Mouse (Mus musculus): ENCODE data around the gene Tex52. TPM values are rescaled to one million over a fixed set of nuclear protein-coding genes. Genes with fewer than 3 reads are reported as not detected.
A peak's percentile ranks its signal among the peaks of the same experiment; 100 is the strongest.

The Tex52 gene
- polyA plus RNA-seq (2014; fragmentation: Nextera tagmentation; extraction: Ambion mirVana): 0.21 and 0.35 TPM in 2 replicates

GRCm38 (mm10) chr6:128375192-128375591, at the start of gene Tex52, which contains the start of gene Gm44596:
Gene Tex52, plus strand, starts transcription at chr6:128375456.
Gene Gm44596, plus strand, starts transcription at chr6:128375503.
- no peak within 1 kb of the TSS for H3K4me3 ChIP-seq (ENCODE audit: low read depth, low read length)
- no peak within 1 kb of the TSS for H3K9ac ChIP-seq
- no peak within 1 kb of the TSS for H3K4me2 ChIP-seq
- H3K27me3 ChIP-seq (ENCODE audit: insufficient read depth, low read length): no peaks in the 10 kb centered on the region
- no peaks in the 10 kb centered on the region for H3K9me3 ChIP-seq (ENCODE audit: low read depth, low read length)
- no peak for TF ChIP-seq CTCF (IDR thresholded peaks at IDR 0.05; ENCODE audit: low read depth)
- WGBS: 44% methylated on average over 5 of the region's 6 CpGs
- no peaks in the 10 kb centered on the region for H3K4me1 ChIP-seq (ENCODE audit: insufficient read depth)
- H3K36me3 ChIP-seq (ENCODE audit: insufficient read depth): peaks cover 67% of the 10 kb centered on the region
- peak; percentile 48; the same call in 1 of the 2 replicates for ATAC-seq (ENCODE audit: insufficient read depth)
- H3K27ac ChIP-seq (ENCODE audit: low read depth): no peak within 1 kb of the TSS
- peak; percentile 33 for DNase-seq

DNA sequence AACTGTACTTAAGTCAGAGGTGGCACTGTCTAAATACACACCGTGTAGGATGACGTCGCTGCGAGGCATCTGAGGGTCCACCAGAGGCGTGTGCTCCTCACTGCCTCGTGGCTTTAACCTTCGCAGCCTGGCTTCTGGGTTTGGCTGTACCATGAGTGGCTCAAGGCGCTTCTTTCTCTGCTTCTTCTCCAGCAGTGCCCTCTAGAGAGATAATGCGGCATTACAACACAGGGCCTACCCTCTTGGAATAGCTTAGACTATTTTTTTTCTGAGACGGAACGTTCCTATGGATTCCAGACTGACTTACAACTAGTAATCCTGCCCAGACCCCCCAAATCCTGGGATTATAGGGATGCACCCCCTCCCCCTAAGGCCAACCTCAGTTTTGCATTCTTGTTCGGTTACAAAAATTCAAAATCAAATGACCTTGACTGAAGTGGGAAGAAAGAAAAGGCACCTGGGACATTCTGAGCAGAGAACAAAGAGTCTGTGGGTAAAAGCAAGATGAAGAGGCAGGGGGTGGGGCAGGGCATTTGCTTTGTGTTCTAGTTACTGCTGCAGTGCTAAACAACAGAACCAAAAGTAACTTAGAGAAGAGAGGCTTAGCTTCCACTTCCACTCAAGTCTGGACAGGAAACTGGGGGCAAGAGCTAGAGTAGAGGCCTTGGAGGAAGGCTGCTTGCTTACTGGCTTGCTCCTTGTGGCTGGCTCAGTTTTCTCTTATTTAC, 40.7 kb upstream of the Tex52 start:
- H3K27me3 ChIP-seq (ENCODE audit: insufficient read depth, low read length): no peaks in the 10 kb centered on the region
- peaks cover 4% of the 10 kb centered on the region for H3K4me1 ChIP-seq (ENCODE audit: insufficient read depth)
- peak overlapping the region; percentile 35 for H3K4me2 ChIP-seq
- ATAC-seq (ENCODE audit: insufficient read depth) (peak; percentile 78), DNase-seq (peak; percentile 95)
- H3K9ac ChIP-seq: no peak overlapping the region
- peaks cover 3% of the 10 kb centered on the region; the same call in 1 of the 2 replicates for H3K9me3 ChIP-seq (ENCODE audit: low read depth, low read length)
- H3K36me3 ChIP-seq (ENCODE audit: insufficient read depth): peaks cover 49% of the 10 kb centered on the region
- WGBS: 8% methylated on average over 12 of the region's 12 CpGs
- H3K27ac ChIP-seq (ENCODE audit: low read depth): no peak overlapping the region
- peak; percentile 79 for TF ChIP-seq CTCF (IDR thresholded peaks at IDR 0.05; ENCODE audit: low read depth)
- no peak overlapping the region for H3K4me3 ChIP-seq (ENCODE audit: low read depth, low read length)

GRCm38 (mm10) chr6:128337467-128337866, 37.8 kb upstream of the Tex52 start:
- WGBS: 54% methylated on average over 7 of the region's 7 CpGs
- H3K36me3 ChIP-seq (ENCODE audit: insufficient read depth): peaks cover 33% of the 10 kb centered on the region
- H3K9me3 ChIP-seq (ENCODE audit: low read depth, low read length): no peaks in the 10 kb centered on the region
- no peak overlapping the region for H3K27ac ChIP-seq (ENCODE audit: low read depth)
- TF ChIP-seq CTCF (IDR thresholded peaks at IDR 0.05; ENCODE audit: low read depth): no peak
- no peak overlapping the region for H3K4me2 ChIP-seq
- no peak for DNase-seq
- H3K4me1 ChIP-seq (ENCODE audit: insufficient read depth): peaks cover 4% of the 10 kb centered on the region
- no peak overlapping the region for H3K9ac ChIP-seq
- H3K4me3 ChIP-seq (ENCODE audit: low read depth, low read length): no peak overlapping the region
- ATAC-seq (ENCODE audit: insufficient read depth): no peak
- H3K27me3 ChIP-seq (ENCODE audit: insufficient read depth, low read length): no peaks in the 10 kb centered on the region

DNA sequence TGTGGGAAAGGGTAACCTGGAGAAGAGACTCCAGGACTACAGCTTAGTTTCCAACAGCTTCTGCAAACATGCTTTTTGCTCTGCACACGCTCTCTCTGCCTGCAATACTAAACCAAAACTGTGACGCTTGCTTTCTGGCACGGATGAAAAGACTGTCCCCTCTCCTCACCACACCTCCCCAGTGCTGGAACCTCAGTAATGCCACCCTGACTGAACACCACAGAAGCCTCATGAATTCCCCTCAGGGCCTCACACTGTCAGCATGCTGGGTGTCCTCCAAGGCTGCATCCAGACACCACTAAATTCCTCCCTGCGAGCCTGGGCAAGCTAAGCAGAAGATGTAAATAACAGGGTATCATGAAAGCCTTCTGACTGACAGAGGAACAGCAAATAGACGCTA, 36.4 kb upstream of the Tex52 start:
- no peak overlapping the region for H3K4me3 ChIP-seq (ENCODE audit: low read depth, low read length)
- peak overlapping the region; percentile 30; the same call in 1 of the 2 replicates for H3K27ac ChIP-seq (ENCODE audit: low read depth)
- ATAC-seq (ENCODE audit: insufficient read depth) (peak; percentile 62), DNase-seq (peak; percentile 48)
- no peak overlapping the region for H3K9ac ChIP-seq
- peaks cover 4% of the 10 kb centered on the region for H3K4me1 ChIP-seq (ENCODE audit: insufficient read depth)
- 24% methylated on average over 5 of the region's 5 CpGs for WGBS
- H3K4me2 ChIP-seq: no peak overlapping the region
- peaks cover 23% of the 10 kb centered on the region; the same call in 1 of the 2 replicates for H3K36me3 ChIP-seq (ENCODE audit: insufficient read depth)
- H3K9me3 ChIP-seq (ENCODE audit: low read depth, low read length): no peaks in the 10 kb centered on the region
- no peaks in the 10 kb centered on the region for H3K27me3 ChIP-seq (ENCODE audit: insufficient read depth, low read length)
- no peak for TF ChIP-seq CTCF (IDR thresholded peaks at IDR 0.05; ENCODE audit: low read depth)

DNA sequence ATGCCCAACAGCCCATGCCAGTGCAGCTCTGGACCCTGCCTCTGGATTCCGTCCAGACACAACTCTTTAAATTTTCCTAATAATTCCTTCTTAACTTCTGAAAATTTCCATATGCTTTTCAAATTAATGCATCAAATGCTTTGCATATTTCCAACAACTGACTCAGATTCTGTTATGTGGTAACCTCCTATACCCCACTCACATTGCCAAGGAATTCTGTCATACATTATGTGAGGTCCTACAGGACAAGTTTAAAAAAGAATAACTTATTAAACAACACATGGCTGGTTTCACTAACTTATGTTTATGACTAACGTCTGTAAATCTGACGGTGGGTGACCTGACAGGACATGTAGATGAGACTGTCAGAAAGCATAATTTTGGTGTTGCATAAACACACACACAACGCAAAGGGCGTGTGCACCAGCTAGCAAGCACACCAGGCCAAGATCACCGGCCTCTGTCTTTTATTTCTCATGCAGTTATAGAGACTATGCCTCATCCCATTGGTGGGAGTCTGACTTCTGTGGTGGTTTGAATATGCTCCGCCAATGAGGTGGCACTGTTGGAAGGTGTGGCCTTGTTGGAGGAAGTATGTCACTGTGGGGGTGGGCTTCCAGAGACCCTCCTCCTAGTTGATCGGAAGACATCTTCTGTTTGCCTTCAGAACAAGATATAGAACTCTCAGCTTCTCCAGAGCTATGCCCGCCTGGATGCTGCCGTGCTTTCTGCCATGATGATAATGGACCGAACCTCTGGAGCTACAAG, 33.1 kb upstream of the Tex52 start:
- Histone ChIP-seq H3K9ac (no peak overlapping the region), H3K36me3 (ENCODE audit: insufficient read depth) (peaks cover 4% of the 10 kb centered on the region; the same call in 1 of the 2 replicates), H3K9me3 (ENCODE audit: low read depth, low read length) (no peaks in the 10 kb centered on the region), H3K4me2 (no peak overlapping the region), H3K27ac (ENCODE audit: low read depth) (no peak overlapping the region), H3K4me1 (ENCODE audit: insufficient read depth) (peaks cover 4% of the 10 kb centered on the region), H3K27me3 (ENCODE audit: insufficient read depth, low read length) (no peaks in the 10 kb centered on the region), H3K4me3 (ENCODE audit: low read depth, low read length) (no peak overlapping the region)
- no peak for ATAC-seq (ENCODE audit: insufficient read depth)
- peak; percentile 16 for DNase-seq
- no peak for TF ChIP-seq CTCF (IDR thresholded peaks at IDR 0.05; ENCODE audit: low read depth)
- WGBS: 86% methylated on average over 11 of the region's 11 CpGs

GRCm38 (mm10) chr6:128345623-128346022, 29.6 kb upstream of the Tex52 start:
- no peak for TF ChIP-seq CTCF (IDR thresholded peaks at IDR 0.05; ENCODE audit: low read depth)
- ATAC-seq (ENCODE audit: insufficient read depth): no peak
- Histone ChIP-seq H3K27ac (ENCODE audit: low read depth) (no peak overlapping the region), H3K9ac (no peak overlapping the region), H3K36me3 (ENCODE audit: insufficient read depth) (peaks cover 14% of the 10 kb centered on the region; the same call in 1 of the 2 replicates), H3K4me1 (ENCODE audit: insufficient read depth) (no peaks in the 10 kb centered on the region), H3K4me3 (ENCODE audit: low read depth, low read length) (no peak overlapping the region), H3K27me3 (ENCODE audit: insufficient read depth, low read length) (no peaks in the 10 kb centered on the region), H3K4me2 (no peak overlapping the region), H3K9me3 (ENCODE audit: low read depth, low read length) (no peaks in the 10 kb centered on the region)
- 83% methylated on average over 10 of the region's 10 CpGs for WGBS
- DNase-seq: no peak

GRCm38 (mm10) chr6:128346782-128347181, 28.5 kb upstream of the Tex52 start:
- ATAC-seq (ENCODE audit: insufficient read depth): no peak
- no peak overlapping the region for H3K4me3 ChIP-seq (ENCODE audit: low read depth, low read length)
- no peaks in the 10 kb centered on the region for H3K9me3 ChIP-seq (ENCODE audit: low read depth, low read length)
- no peak overlapping the region for H3K4me2 ChIP-seq
- DNase-seq: no peak
- TF ChIP-seq CTCF (IDR thresholded peaks at IDR 0.05; ENCODE audit: low read depth): no peak
- no peaks in the 10 kb centered on the region for H3K27me3 ChIP-seq (ENCODE audit: insufficient read depth, low read length)
- H3K36me3 ChIP-seq (ENCODE audit: insufficient read depth): peaks cover 17% of the 10 kb centered on the region; the same call in 1 of the 2 replicates
- no peak overlapping the region for H3K9ac ChIP-seq
- H3K27ac ChIP-seq (ENCODE audit: low read depth): no peak overlapping the region
- WGBS: 77% methylated on average over 6 of the region's 6 CpGs
- no peaks in the 10 kb centered on the region for H3K4me1 ChIP-seq (ENCODE audit: insufficient read depth)
